Mouse (Mus musculus): Measurements from ENCODE around the gene Gm42742. TPM values are rescaled to one million over a fixed set of nuclear protein-coding genes. Genes with fewer than 3 reads are reported as not detected.

The Gm42742 gene
- total RNA-seq, 2 experiments from 2014 or later = 61.2 to 65.1 TPM

DNA sequence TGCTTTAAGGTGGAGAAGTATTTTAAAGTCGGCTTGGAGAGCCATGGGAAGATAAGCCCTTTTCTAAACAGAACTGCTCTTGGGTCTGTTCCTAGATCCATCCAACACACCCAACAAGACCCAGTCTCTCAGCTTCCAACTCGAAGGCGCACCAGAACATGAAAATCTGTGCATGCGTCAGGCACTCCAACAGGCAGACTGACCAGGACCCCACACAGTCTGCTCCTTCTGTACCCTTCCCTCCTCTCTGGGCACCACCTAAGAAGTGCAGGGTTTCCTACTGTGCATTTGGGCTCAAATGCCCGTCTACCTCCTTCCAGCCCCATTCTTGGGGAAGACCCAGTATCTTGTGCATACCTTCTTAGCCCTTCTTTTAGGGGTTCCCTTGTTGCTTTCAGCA, 406 bp downstream of the Gm42742 start:
- DNase-seq (ENCODE audit: low spot score in 2 of 2) = peak in 1 of 2 experiments; percentile 37

DNA sequence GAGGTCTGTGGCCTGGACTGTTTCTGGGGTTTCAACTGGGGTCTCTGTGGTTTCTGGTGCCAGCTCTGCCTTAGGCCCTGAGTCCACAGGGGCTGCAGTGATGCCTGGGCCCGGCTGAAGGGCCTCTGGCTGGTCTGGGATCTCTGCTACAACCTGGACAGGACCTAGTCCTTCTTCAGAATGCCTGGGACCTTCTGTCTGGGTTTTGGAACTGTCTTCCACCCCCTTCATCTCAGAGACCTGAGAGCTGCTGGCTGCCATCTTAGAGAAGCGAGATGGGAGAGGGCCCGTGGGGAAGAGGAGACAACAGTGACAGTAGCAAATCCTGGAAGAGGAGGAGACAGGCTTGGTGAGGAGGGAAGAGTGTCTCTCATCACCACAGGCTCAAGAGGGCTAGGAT, 866 bp downstream of the Gm42742 start:
- peak in 1 of 2 experiments; percentile 22 for DNase-seq (ENCODE audit: low spot score in 2 of 2)

DNA sequence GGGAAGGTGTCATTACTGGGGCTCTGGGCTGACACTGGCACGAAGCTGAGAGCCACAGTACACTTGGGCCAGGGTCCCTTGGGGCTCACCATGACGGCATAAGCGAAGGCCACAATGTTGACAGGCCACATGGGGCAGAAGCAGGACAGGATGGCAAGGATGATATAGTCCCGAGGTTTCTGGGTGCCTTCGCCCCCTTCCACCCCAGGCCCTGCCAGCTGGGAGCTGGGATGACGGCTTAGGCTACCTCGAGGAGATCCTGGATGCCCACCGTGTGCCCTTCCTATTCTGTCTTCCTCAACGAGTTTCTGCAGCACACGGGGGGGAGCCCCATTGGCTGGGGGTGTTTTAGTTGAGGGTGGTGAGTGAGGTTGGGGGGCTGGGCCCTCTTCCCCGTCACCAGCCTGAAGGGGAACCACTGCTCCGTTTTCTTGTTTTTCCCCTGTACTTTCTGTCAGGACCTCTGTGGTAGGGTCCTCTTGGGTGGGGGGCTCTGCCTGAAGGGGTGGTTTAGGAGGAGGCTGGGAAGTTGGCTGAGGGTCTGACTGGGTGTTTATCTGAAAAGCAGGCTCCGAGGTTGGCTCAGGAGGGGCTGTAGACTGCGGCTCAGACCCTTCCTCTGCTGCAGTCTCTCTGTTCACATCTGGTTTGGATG, 1.5 kb downstream of the Gm42742 start:
- DNase-seq (ENCODE audit: low spot score in 2 of 2) = peak in 1 of 2 experiments; percentile 15

DNA sequence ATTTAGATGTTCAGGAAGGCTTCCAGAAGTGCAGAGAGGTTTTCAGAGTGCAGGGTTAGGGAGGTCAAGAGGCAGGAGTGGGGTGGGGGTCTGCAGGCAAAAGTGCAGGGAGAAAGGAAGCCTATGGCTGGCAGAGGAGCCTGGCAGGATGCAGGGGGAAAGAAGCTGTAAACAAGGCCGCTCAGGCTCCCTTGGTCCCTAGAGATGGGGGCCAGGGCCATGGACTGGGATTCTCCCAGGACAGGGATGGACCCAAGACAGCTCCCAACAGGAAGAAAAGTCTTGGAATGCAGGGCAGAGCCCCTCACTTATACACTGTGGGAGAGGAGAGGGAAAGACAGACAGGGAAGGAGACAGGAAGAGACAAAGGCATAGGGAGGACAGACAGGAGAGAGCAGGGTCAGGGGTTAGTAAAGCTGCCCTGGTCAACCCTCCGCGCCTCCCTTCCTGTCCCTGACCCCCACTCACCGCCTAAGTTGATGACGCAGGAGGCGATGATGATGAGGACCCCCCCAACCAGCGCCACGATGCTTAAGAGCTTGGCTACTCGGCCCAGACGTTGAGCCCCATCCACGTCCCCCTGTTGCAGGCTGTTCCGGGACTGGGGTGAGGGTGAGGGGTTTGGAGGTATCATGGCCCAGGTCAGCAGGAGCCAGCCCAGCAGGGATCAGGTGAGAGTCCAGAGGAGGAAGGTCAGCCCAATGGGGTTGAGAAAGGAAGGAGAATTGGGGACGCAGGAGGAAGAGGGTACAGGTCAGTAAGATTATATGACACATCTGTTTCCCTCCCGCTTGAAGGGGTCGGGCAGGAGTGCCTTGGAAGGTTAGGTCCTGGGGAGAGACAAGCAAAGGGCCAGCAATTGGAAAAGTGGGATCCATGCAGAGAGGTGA, 2.2 kb downstream of the Gm42742 start:
- DNase-seq (ENCODE audit: low spot score in 2 of 2) = no peak

DNA sequence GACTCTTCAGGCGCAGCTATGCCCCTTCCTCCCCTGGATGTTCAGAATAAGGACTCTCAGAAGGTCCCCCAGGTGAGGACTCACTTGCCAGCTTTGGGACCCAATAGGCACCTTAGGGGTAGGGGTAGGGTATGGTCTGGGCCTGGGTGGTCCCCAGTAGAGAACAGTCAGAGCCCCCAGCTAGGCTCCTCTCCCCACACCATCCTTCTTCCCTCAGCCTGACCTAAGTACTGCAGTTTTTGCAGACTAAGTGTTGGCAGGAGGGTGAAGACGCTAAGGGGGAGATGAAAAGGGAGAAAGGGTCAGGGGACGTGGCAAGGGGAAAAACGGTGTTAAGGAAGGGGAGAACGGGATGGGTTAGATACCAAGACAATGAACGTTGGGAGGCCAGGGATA, 2.9 kb downstream of the Gm42742 start:
- peak in 1 of 2 experiments; percentile 13 for DNase-seq (ENCODE audit: low spot score in 2 of 2)

DNA sequence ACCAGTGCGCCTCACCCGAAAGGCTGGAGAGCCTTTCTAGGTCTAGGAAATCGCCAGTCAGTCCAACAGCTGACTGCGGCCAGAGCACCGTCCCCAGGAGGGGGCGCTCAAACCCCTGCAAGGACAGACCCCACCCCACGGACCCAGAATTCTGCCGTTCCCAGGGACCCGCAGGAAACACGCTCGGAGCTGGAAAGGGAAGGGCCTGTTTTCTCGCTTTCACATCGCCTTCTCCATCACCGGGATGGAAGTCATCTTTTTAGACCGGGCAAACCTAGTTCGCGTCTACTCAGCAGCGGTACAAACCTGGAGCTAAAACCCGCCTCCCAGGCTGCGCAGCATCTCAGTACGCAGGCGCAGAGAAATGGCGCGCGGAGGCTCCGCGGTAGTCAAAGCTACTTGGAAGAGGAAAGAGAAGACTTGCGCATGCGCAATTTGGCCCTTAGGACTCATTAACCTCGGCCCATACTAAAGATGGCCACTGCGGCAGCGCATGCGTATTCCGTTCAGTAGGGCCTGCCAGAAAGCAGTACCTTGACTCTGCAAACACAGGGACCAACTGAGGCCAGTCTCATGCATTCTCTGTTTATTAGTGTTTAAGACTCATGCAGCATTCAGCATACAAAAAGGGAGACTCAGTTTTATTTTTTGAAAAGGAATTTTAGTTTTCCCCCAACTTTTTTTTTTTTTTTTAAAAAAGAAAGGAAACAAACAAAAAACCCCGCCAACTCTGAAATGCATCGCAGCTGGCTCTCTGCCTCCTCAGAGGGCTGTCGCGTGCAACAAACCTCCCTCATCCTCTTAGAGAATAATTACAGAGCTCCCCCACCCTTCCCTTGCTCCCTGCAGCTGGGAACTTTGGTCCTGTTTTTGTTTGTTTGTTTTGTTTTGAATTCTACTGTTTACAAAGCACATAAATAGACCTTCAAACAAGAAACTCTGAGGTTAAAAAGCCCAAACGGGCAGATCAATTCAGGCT, 3.6 kb downstream of the Gm42742 start, which contains the start of gene Pagr1a:
Gene Pagr1a (minus strand): TSS at position 382 of the 979 bp plus-strand sequence.
- peak; percentile 96 to 99 for DNase-seq (ENCODE audit: low spot score in 2 of 2)

DNA sequence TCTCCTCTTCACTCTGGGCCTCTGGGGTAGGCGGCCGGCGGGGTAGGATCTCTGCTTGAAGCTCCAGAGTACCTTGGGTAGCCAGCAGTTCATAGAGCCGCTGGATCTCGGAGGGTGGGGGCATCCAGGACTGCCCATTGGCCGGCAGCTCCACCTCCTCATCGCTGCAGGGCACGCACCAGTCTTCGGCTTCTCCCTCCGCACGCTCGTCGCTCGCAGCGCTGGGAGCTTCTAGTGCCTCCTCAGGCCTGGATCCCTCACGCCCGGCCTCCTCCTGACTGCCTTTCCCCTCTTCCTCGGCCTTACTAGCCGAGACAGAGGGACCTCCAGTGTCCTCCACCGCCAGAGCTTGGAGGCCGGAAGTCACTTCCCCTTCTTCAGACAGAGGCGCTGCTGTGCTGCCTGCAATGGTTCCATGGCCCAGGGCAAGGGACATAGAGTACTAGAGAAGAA, 4.4 kb downstream of the Gm42742 start:
- no peak for DNase-seq (ENCODE audit: low spot score in 2 of 2)

DNA sequence TGATC, 4.6 kb downstream of the Gm42742 start, which contains the start of gene Pagr1b:
Gene Pagr1b (minus strand): TSS at position 4 of the 5 bp plus-strand sequence.
- no peak for DNase-seq (ENCODE audit: low spot score in 2 of 2)

DNA sequence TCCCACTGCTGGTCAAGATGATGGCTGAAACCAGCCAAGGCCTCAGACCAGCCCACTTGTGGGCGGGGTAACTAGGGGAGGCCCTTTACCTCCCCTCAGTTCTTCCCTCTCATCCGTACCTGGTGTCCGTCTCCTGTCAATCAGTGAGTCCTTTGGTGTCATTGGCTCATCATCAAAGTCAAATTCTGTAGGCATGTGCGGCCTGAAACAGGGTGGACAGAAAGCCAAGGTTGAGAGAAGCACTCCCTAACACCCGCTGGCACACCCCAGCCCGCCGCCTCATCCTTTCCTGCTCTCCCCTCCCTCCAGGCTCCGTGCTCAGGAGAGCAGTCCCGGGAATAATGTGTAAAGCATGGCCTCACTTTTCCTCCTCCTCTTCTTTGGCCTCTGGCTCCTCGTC, 4.8 kb downstream of the Gm42742 start:
- DNase-seq (ENCODE audit: low spot score in 2 of 2) = peak in 1 of 2 experiments; percentile 15

DNA sequence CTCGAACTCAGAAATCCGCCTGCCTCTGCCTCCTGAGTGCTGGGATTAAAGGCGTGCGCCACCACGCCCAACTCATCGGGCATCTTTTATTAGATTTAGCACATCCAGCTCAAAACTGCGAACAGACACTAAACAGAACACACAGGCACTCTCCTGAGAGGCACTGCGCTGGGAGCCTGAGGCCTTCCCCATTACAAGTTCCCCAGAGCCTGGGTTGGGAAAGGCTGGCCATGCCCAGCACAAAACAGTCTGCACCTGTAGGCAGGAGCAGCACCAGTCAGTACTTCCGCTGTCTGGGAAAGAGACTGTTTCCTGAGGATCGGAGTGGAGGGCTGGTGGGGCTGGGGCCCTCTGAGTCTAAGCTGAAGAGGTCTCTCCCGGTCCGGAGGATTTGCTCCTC, 5.9 kb downstream of the Gm42742 start:
- no peak for DNase-seq (ENCODE audit: low spot score in 2 of 2)

DNA sequence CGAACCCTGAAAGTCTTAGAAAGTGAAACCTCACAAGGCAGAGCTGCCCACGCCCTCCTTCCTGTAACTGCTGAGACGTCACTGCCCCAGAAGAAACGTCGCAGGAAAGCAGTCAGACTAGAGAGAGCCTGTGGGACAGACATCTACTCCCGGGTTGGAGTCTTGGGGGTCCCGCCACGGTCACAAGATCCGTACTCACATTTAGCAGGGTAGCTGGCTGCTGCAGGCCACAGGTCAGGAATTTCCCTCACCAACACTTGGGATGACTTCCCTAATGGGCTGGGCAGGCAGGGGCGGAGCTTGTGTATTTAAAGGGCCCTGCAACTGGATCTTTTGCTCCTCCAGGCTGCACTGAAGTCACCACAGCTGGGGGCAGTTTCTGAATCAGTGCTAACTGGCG, 6.6 kb downstream of the Gm42742 start, which contains the start of gene Mvp:
Gene Mvp (minus strand): TSS at position 302 of the 400 bp plus-strand sequence.
- peak in 1 of 2 experiments; percentile 35 for DNase-seq (ENCODE audit: low spot score in 2 of 2)

DNA sequence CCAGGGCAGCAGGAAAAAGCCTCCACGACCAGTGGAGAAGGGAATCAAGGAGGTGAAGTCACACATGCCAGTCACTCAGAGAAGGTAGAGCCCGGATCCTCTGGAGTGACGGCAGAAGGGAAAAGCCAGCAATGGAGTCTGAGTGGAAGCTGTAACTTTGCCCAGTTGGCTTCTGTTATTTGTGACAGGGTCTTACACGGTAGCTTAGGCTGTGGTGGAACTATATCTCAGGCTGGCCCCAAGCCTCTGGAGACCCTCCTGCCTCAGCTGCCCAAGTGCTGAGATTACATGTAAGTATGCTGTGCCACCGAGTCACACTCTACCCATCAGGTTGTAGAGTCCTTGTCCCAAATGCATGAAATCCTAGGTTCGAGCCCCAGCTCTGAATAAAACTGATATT, 7.5 kb downstream of the Gm42742 start:
- no peak for DNase-seq (ENCODE audit: low spot score in 2 of 2)

DNA sequence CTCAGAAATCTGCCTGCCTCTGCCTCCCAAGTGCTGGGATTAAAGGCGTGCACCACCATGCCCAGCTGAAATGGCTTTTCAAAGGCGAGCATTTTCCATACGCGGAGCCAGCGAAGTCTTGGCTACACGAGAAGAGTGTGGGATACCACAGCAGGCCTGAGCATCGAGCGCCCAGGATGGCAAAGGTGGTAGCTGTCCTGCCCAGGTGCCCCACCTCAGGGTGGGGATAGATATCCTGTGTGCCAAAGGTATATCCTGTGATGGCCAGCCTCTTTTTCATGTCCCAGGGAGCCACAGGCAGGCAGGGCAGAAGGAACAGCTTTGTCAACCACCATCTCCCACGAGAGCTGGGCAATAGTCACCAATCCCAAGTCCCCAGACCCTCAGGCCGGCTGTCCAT, 8.1 kb downstream of the Gm42742 start:
- no peak for DNase-seq (ENCODE audit: low spot score in 2 of 2)

DNA sequence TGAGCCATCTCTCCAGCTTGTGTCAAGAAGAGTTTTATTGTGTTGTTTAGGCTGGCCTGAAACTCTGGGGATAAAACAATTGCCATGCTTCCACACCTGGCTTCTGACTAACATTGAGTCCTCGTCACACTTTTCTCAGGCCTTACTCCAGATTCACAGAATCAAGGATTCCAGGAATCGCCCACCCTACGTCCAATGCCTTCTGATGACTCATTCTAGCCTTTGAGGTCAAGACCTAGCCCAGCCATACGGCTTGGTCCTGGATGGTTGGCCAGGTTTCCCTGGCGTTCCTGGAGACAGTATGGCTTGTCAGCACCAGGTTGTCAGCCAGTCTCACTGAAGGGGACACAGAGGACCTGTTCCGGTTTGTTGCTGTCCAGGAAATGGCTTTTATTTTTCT, 8.5 kb downstream of the Gm42742 start:
- DNase-seq (ENCODE audit: low spot score in 2 of 2) = no peak

DNA sequence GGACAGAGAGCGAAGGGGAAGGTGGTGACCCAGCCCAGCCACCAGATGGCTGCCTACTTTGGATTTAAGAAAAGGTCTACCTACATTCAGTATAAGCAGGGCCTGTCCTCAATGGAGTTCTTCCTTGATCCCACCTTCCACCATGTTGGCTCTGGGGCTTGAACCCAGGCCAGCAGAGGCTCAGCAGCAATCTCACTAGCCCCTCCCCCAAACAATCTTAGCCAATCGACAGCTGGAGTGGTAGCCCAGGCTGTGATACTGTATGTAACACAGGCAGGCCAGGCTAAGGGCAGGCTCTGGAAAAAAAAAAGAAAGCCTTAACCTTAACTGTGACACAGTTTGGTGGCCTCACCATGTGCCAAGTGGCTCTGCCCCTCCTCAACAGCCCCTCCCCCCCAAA, 9.2 kb downstream of the Gm42742 start:
- DNase-seq (ENCODE audit: low spot score in 2 of 2) = no peak

DNA sequence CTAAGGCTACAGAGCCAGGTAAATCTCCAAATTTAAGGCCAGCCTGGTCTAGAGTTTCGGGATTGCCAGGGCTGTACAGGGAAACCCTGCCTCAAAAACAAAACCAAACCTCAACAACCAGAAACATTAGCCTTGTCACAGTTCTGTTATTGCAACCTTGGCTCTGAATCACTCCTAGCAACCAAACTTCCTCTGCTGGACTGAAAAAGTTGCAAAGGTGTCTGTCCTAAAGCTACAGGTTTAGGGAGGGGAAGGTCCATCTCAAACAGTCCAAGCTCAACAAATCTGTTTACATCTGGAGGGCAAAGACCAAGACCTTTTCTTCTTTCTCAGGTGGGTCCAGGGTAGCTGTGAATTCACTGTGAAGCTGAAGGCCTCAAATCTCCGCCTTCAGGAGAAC, 9.8 kb downstream of the Gm42742 start:
- DNase-seq (ENCODE audit: low spot score in 2 of 2) = no peak

DNA sequence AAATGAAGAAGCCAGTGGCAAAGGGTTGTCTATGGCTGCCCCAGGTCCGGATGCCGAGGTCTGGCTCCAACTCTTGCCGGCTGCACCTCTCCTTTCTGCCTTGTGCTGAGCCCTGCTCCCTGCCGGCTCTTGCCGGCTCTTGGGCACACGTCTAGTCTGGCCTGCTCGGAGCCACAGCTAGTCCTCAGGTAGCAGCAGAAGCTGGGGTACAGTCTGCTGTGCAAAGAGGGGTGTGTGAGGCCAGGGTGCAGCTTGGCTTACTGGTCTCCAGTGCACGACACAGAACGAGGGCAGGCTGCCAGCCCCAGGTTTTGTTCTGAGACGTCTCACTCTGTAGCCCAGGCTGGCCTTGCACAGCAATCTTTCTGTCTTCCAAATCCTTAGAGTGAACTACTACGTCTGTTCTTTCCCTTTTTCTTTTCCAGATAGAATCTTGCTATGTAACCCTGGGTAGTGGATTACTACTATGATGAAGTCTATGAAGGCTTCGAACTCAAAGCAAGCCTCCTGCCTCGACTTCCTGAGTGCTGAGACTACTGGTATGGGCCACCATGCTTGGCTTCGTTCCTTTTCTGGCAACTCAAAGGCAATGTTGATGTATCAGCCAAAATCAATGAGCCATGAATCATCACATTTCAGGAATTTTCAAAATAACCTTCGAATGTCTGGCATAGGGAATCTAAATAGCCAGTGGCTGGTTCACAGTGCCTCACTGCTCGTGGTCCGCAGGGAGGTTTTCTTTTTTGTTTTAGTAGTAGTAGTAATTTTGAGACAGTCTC, 11.4 kb downstream of the Gm42742 start:
- peak in 1 of 2 experiments; percentile 23 for DNase-seq (ENCODE audit: low spot score in 2 of 2)

DNA sequence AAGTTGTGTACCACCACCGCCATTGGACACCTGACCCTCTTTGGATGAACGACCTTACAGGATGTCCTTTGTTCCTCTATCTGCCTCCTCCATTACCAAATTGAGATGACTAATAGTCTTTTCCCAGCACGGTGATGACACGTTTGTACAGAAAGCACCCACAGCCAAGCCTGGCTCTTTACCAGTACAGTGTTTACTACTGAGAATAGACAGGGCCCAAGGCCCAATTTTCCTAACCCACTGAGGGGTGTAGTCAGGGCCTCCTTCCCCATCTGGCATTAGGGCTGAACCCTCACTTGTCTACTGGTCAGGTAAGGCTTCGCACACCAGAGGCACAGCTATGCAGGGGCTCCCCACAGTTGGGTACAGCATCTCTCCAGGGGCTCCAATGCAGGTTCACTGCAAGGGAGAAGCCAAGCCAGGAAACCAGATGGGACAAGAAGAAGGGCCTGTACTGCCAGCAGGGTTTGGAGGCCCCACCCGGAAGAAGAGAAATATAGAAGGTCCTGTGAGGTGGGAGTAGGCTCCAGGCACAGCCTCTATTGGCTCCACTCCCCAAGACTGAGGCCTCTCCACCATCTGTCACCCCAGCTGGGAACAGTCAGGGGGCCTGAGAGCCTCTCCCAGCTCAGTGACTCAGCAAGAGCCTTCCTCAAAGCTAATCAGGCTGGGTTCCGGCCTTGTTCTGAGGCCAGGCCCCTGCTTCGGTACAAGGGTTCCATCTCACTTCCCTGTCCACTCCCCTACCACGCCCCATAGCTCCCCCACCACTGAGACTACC, 12.5 kb downstream of the Gm42742 start:
- DNase-seq (ENCODE audit: low spot score in 2 of 2) = peak; percentile 89 to 93

DNA sequence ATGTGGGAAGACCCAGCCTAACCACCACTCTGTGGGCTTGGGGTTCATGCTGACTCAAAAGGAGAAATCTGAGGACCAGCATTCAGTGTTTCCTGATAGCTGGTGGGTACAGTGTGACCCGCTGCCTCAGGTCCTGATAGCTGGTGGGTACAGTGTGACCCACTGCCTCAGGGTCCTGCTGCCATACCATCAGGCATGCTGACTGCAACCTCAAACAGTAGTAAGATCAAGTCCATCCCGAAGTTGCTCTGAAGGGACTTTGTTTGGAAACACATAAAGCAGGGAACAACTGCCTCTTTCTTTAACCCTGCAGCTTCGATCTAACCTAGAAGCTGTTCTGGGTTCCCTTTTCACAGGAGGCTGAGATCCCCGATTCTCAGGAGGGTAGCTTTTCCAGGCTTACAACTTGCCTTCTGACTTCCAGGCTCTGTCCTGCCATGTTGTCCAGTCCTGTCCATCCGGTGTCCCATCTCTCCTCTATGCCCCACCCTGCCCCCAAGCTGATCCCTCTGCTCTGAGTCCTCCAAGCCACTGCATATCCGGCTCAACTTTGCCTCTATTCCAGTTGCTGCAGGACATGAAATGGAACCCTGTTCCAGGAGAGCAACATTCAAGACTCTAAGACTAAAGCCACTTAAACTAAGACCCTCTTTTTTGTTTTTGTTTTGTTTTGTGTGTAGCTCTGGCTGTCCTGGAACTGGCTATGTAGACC, 13.4 kb downstream of the Gm42742 start:
- no peak for DNase-seq (ENCODE audit: low spot score in 2 of 2)
